Mouse (Mus musculus) cortical plate, adult 2 months (tissue): Measurements from ENCODE around the gene Chd4.

Experiments
- CTCF ChIP-seq: fragments of 200-500 bp; IDR thresholded peaks from 2 replicates; pipeline ENCODE4 v1.5.1; 2011; ENCODE audit warnings: mild to moderate bottlenecking, control low read depth, low read length; ENCODE audit not compliant: insufficient read depth; ENCODE audit errors: extremely low read depth
- POLR2A ChIP-seq: fragments of 200-500 bp; IDR thresholded peaks from 2 replicates; pipeline ENCODE4 v1.6.1; 2011; ENCODE audit warnings: mild to moderate bottlenecking, low read length, control low read depth; ENCODE audit not compliant: insufficient read depth; ENCODE audit errors: extremely low read depth

GRCm38 (mm10) chr6:125071896-125072279 is 23.9 kb upstream of the Chd4 start:
- TF ChIP-seq CTCF = no peak
- no peak for TF ChIP-seq POLR2A
